Mouse (Mus musculus): Measurements from ENCODE around the gene Luzp2. TPM values are rescaled to one million over a fixed set of nuclear protein-coding genes. Genes with fewer than 3 reads are reported as not detected.

The Luzp2 gene
- 39.6 and 42.3 TPM in 2 replicates for polyA plus RNA-seq (2015; fragmentation: Nextera tagmentation; extraction: Ambion mirVana)

GRCm38 (mm10) chr7:54835372-54835851 is at the start of gene Luzp2:
Luzp2 (plus strand) TSS chr7:54835498.

All from neural tube, postnatal 0 days (tissue).